Mouse (Mus musculus): ENCODE measurements at regions not wholly inside any gene's neighbourhood (a gene's known extent, or its start where the extent isn't known, plus 50 kb on each side); places are given as distances from the start of the nearest gene placed in this dataset.

- DNase-seq, result no peak
Observed at GRCm38 (mm10) chr15:11712481-11713274, 194.4 kb downstream of the Npr3 start.

GRCm38 (mm10) chr15:11701246-11701645 is 205.8 kb downstream of the Npr3 start:
- no peak for DNase-seq

- DNase-seq, result no peak
Observed at GRCm38 (mm10) chr15:11699929-11700328, 207.2 kb downstream of the Npr3 start.

- DNase-seq, result no peak
Observed at GRCm38 (mm10) chr15:11697060-11697459, 210.0 kb downstream of the Npr3 start.

GRCm38 (mm10) chr15:11693772-11694270 is 213.3 kb downstream of the Npr3 start:
- no peak for DNase-seq

GRCm38 (mm10) chr15:11664839-11665379 is 242.2 kb downstream of the Npr3 start:
- DNase-seq, result no peak

GRCm38 (mm10) chr15:11655168-11655567 is 251.9 kb downstream of the Npr3 start:
- DNase-seq, result no peak

- no peak for DNase-seq
Observed at GRCm38 (mm10) chr15:11646241-11646640, 246.8 kb upstream of the Tars start.

GRCm38 (mm10) chr15:11644779-11645178 is 245.3 kb upstream of the Tars start:
- DNase-seq, result no peak

- no peak for DNase-seq
Observed at GRCm38 (mm10) chr15:11630654-11631053, 231.2 kb upstream of the Tars start.

- DNase-seq, result no peak
Observed at GRCm38 (mm10) chr15:11626433-11626832, 227.0 kb upstream of the Tars start.

GRCm38 (mm10) chr15:11612416-11612815 is 213.0 kb upstream of the Tars start:
- DNase-seq, result no peak

GRCm38 (mm10) chr15:11610043-11610670 is 210.7 kb upstream of the Tars start:
- no peak for DNase-seq

GRCm38 (mm10) chr15:11607489-11607888 is 208.0 kb upstream of the Tars start:
- no peak for DNase-seq

GRCm38 (mm10) chr15:11605677-11606076 is 206.2 kb upstream of the Tars start:
- DNase-seq, result no peak

- DNase-seq, result no peak
Observed at GRCm38 (mm10) chr15:11597021-11597420, 197.6 kb upstream of the Tars start.

GRCm38 (mm10) chr15:11590542-11591116 is 191.2 kb upstream of the Tars start:
- DNase-seq, result no peak

GRCm38 (mm10) chr15:11589795-11590194 is 190.3 kb upstream of the Tars start:
- no peak for DNase-seq

GRCm38 (mm10) chr15:11586384-11586783 is 186.9 kb upstream of the Tars start:
- no peak for DNase-seq

GRCm38 (mm10) chr15:11584155-11584554 is 184.7 kb upstream of the Tars start:
- no peak for DNase-seq

- no peak for DNase-seq
Observed at GRCm38 (mm10) chr15:11578331-11578730, 178.9 kb upstream of the Tars start.

- DNase-seq, result no peak
Observed at GRCm38 (mm10) chr15:11574359-11574758, 174.9 kb upstream of the Tars start.

- peak in 1 of 2 experiments; percentile 26 for DNase-seq
Observed at GRCm38 (mm10) chr15:11573496-11573895, 174.0 kb upstream of the Tars start.

GRCm38 (mm10) chr15:11572063-11572462 is 172.6 kb upstream of the Tars start:
- no peak for DNase-seq

All from cerebellum, postnatal 25 days (tissue).